Mouse (Mus musculus): Measurements from ENCODE around the gene Eif4h. TPM values are rescaled to one million over a fixed set of nuclear protein-coding genes. Genes with fewer than 3 reads are reported as not detected.

Eif4h gene
- polyA plus RNA-seq, 1 experiment from 2014 or later, result 332 TPM

Small RNA genes lying within 50 kb of the gene (microRNA-seq; reads per million reads assigned to microRNA genes)
- not detected for gene Mir7228

Other genes starting within 250 kb of the Eif4h start
- 49.3 and 67.3 TPM in 2 replicates for gene Gtf2ird1, start 182.8 kb downstream of the Eif4h start, polyA plus RNA-seq (2015; fragmentation: Nextera tagmentation; extraction: Ambion mirVana)
- 14.4 and 15.8 TPM in 2 replicates for gene Clip2, start 87.1 kb downstream of the Eif4h start, polyA plus RNA-seq (2015; fragmentation: Nextera tagmentation; extraction: Ambion mirVana)
- gene Syna, start 79.3 kb downstream of the Eif4h start, polyA plus RNA-seq (2015; fragmentation: Nextera tagmentation; extraction: Ambion mirVana), result 0.22 and 0.45 TPM in 2 replicates
- gene Rfc2, start 58.1 kb downstream of the Eif4h start, polyA plus RNA-seq (2015; fragmentation: Nextera tagmentation; extraction: Ambion mirVana), result 189 and 192 TPM in 2 replicates
- 2.1 and 2.6 TPM in 2 replicates for gene Lat2, start 24.5 kb downstream of the Eif4h start, polyA plus RNA-seq (2015; fragmentation: Nextera tagmentation; extraction: Ambion mirVana)
- gene Limk1, start 49.1 kb upstream of the Eif4h start, polyA plus RNA-seq (2015; fragmentation: Nextera tagmentation; extraction: Ambion mirVana), result 22.0 and 22.1 TPM in 2 replicates
- 25.1 and 26.7 TPM in 2 replicates for gene Eln, start 107.8 kb upstream of the Eif4h start, polyA plus RNA-seq (2015; fragmentation: Nextera tagmentation; extraction: Ambion mirVana)